Mouse (Mus musculus): ENCODE data around the gene Fads3.

DNA sequence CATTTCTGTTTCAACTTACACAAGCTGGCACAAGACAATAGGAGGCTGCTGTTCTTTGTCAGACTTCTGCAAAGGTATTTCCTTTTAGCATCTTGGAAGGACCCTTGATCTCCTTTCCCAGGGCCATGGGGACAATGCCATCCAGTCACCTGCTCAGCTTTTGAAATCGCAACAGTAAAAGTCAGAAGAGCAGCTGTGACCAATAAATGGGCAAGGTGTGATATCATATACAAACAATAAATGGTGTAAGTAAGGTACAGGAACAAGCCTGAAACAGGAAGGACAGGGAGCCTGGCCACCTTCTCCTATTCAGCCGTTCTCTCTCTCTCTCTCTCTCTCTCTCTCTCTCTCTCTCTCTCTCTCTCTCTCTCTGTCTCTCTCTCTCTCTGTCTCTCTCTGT is 9.1 kb downstream of the Fads3 start:
- no peak for TF ChIP-seq POLR2AphosphoS5 (IDR thresholded peaks at IDR 0.05; ENCODE audit: insufficient replicate concordance, low read depth, low read length)
- TF ChIP-seq CTCF (IDR thresholded peaks at IDR 0.05; ENCODE audit: low read depth, low read length) = no peak
